Mouse (Mus musculus): ENCODE measurements around the gene Vamp2. TPM values are rescaled to one million over a fixed set of nuclear protein-coding genes. Genes with fewer than 3 reads are reported as not detected.

The Vamp2 gene
- polyA plus RNA-seq (2016; fragmentation: Nextera tagmentation; extraction: Ambion mirVana), result 97.2 and 100 TPM in 2 replicates

GRCm38 (mm10) chr11:69088103-69088855 is at the start of gene Vamp2:
Vamp2 (plus strand) TSS chr11:69088490.
- WGBS, result under 1% methylated on average over 63 of the region's 67 CpGs
- Histone ChIP-seq H3K27ac (ENCODE audit: poor library complexity, severe bottlenecking) (peak within 1 kb of the TSS; percentile 94), H3K4me1 (replicated peaks) (peaks cover 51% of the 10 kb centered on the region), H3K4me2 (peak within 1 kb of the TSS; percentile 95), H3K9ac (peak within 1 kb of the TSS; percentile 100), H3K36me3 (peaks cover 30% of the 10 kb centered on the region), H3K9me3 (replicated peaks) (no peaks in the 10 kb centered on the region), H3K27me3 (replicated peaks) (no peaks in the 10 kb centered on the region), H3K4me3 (peak within 1 kb of the TSS; percentile 91)
- peak; percentile 85 for ATAC-seq (ENCODE audit: insufficient number of reproducible peaks, low FRiP score)

DNA sequence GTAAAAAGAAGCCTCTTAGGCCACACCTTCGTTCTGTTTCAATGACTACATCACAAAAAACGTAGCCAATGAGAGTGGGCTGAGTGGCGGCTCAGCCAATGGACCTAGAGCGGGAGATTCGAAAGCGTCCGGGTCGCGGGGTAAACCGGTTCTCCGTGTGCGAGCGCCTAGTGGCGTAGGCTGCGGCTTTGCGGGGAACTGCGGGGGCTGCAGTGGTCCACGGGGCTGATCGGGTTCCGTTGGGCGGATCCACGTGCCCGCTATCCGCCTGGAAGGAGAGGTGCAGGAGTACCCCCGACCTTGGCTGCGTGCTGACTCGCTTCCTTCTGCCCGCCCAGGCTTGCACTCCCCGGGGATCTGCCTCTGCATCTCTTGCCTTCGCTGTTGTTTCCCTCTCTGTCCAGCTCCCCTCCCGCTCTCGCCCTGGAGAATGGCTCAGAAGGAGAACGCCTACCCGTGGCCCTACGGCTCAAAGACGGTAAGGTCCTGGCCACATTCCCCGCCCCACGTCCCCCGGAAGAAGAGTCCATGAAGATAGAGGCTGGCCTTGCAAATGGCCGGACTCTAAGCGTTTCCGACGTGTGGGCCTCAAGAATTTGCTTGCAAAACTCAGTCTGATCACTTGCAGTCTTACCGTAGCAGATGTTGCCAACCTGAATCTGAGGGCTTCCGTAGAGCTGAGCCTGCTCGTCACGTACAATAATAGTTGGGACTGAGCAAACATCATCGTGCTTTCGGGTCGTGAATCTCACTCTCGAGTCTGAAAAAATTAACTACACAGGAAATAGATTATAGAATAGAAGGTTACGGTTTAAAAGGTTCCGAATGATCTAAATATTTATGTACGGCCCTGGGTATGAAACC is 42.5 kb upstream of the Vamp2 start, which contains the start of gene Aurkb:
Gene Aurkb, plus strand, starts transcription at position 117 of the 864 bp plus-strand sequence.
- Histone ChIP-seq H3K4me1 (replicated peaks) (peaks cover 28% of the 10 kb centered on the region), H3K27ac (ENCODE audit: poor library complexity, severe bottlenecking) (peak within 1 kb of the TSS; percentile 89), H3K9ac (peak within 1 kb of the TSS; percentile 77), H3K9me3 (replicated peaks) (no peaks in the 10 kb centered on the region), H3K4me3 (peak within 1 kb of the TSS; percentile 85), H3K36me3 (peaks cover 29% of the 10 kb centered on the region), H3K27me3 (replicated peaks) (no peaks in the 10 kb centered on the region), H3K4me2 (peak within 1 kb of the TSS; percentile 81)
- ATAC-seq (ENCODE audit: insufficient number of reproducible peaks, low FRiP score), result peak; percentile 81
- under 1% methylated on average over 54 of the region's 54 CpGs for WGBS

DNA sequence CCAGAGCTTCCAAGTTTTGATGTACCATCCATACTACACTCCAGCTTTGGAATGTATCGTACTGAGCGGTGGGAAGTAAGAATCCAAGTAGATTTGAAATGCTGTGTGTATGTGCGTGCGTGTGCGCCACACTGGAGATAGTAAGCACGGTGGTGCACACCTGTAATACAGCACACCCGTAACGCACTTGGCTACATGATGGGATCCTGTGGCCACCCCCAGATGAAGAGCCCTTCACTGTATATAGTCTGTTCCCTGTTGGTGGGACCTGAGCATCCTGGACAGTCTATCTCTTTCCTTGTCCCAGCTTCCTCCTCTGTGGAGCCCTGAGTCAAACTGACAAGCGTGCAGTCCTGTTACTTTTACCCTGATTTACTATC is 41.9 kb upstream of the Vamp2 start:
- Histone ChIP-seq H3K36me3 (peaks cover 34% of the 10 kb centered on the region), H3K4me3 (peak overlapping the region; percentile 85), H3K9me3 (replicated peaks) (no peaks in the 10 kb centered on the region), H3K27me3 (replicated peaks) (no peaks in the 10 kb centered on the region), H3K4me2 (peak overlapping the region; percentile 81), H3K4me1 (replicated peaks) (peaks cover 28% of the 10 kb centered on the region), H3K9ac (peak overlapping the region; percentile 77), H3K27ac (ENCODE audit: poor library complexity, severe bottlenecking) (peak overlapping the region; percentile 89)
- 9% methylated on average over 9 of the region's 9 CpGs for WGBS
- ATAC-seq (ENCODE audit: insufficient number of reproducible peaks, low FRiP score), result no peak

DNA sequence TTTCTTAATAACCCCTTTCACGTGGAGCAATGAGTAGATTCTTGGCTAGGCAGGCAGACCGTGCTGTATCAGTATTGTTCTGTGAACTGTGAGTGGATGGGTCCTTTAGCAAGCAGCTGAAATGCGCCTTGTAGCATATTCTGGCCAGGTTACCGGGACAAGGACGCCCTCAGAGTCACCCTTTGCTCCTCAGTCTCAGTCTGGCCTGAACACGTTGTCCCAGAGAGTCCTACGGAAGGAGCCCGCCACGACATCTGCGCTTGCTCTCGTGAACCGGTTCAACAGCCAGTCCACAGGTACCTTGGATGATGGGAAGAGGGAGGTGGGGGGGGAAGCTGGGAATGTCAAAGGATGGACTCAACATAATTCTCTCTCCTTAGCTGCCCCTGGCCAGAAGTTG is 40.7 kb upstream of the Vamp2 start:
- H3K4me3 ChIP-seq, result peak overlapping the region; percentile 85; the same call in 1 of the 2 replicates
- WGBS, result 88% methylated on average over 12 of the region's 12 CpGs

DNA sequence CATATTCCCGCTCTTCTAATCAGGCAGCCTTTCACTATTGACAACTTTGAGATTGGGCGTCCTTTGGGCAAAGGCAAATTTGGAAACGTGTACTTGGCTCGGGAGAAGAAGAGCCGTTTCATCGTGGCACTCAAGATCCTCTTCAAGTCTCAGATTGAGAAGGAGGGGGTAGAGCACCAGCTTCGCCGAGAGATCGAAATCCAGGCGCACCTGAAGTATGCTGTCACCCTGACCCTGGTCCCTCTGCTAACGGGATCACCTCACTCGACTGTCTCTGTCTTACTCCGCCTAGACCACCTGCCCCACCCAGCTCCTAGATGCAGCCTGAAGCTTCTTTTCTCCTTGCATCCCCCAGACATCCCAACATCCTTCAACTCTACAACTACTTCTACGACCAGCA is 40.1 kb upstream of the Vamp2 start:
- no peak for ATAC-seq (ENCODE audit: insufficient number of reproducible peaks, low FRiP score)
- Histone ChIP-seq H3K27ac (ENCODE audit: poor library complexity, severe bottlenecking) (no peak overlapping the region), H3K4me3 (no peak overlapping the region), H3K4me2 (no peak overlapping the region), H3K4me1 (replicated peaks) (peaks cover 28% of the 10 kb centered on the region), H3K9me3 (replicated peaks) (no peaks in the 10 kb centered on the region), H3K9ac (no peak overlapping the region), H3K36me3 (peaks cover 39% of the 10 kb centered on the region), H3K27me3 (replicated peaks) (no peaks in the 10 kb centered on the region)
- 88% methylated on average over 14 of the region's 14 CpGs for WGBS

More for the DNA sequence above, 40.7 kb upstream of the Vamp2 start:
- H3K27ac ChIP-seq (ENCODE audit: poor library complexity, severe bottlenecking), result no peak overlapping the region
- no peaks in the 10 kb centered on the region for H3K27me3 ChIP-seq (replicated peaks)
- H3K4me2 ChIP-seq, result peak overlapping the region; percentile 81
- H3K36me3 ChIP-seq, result peaks cover 39% of the 10 kb centered on the region
- no peaks in the 10 kb centered on the region for H3K9me3 ChIP-seq (replicated peaks)
- H3K4me1 ChIP-seq (replicated peaks), result peaks cover 28% of the 10 kb centered on the region
- ATAC-seq (ENCODE audit: insufficient number of reproducible peaks, low FRiP score), result no peak
- 0 out of 2 replicates have a peak overlapping the region, but pooled peaks have one; percentile 28 for H3K9ac ChIP-seq

DNA sequence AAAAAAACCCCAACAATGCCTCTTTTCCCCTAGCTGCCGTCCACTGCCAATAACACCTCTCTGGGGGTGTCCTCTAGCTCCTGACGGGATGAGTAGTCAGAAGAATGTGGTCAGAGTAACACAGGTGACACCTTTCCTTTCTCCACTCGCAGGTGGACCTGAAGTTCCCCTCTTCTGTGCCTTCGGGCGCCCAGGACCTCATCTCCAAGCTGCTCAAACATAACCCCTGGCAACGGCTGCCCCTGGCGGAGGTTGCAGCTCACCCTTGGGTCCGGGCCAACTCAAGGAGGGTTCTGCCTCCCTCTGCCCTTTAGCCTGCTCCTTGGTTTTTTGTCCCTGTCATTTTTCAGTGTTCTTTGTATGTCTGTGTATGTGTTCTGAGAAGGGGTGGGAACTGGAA is 37.5 kb upstream of the Vamp2 start:
- 92% methylated on average over 8 of the region's 8 CpGs for WGBS
- Histone ChIP-seq H3K4me1 (replicated peaks) (peaks cover 28% of the 10 kb centered on the region), H3K4me3 (no peak overlapping the region), H3K4me2 (no peak overlapping the region), H3K9ac (no peak overlapping the region), H3K27me3 (replicated peaks) (no peaks in the 10 kb centered on the region), H3K36me3 (peaks cover 46% of the 10 kb centered on the region), H3K27ac (ENCODE audit: poor library complexity, severe bottlenecking) (no peak overlapping the region), H3K9me3 (replicated peaks) (no peaks in the 10 kb centered on the region)
- no peak for ATAC-seq (ENCODE audit: insufficient number of reproducible peaks, low FRiP score)

GRCm38 (mm10) chr11:69051771-69052170 is 36.5 kb upstream of the Vamp2 start:
- H3K4me2 ChIP-seq, result no peak overlapping the region
- no peaks in the 10 kb centered on the region for H3K9me3 ChIP-seq (replicated peaks)
- H3K27ac ChIP-seq (ENCODE audit: poor library complexity, severe bottlenecking), result no peak overlapping the region
- no peak overlapping the region for H3K9ac ChIP-seq
- H3K27me3 ChIP-seq (replicated peaks), result no peaks in the 10 kb centered on the region
- no peak overlapping the region for H3K4me3 ChIP-seq
- H3K36me3 ChIP-seq, result peaks cover 46% of the 10 kb centered on the region
- 91% methylated on average over 4 of the region's 4 CpGs for WGBS
- no peak for ATAC-seq (ENCODE audit: insufficient number of reproducible peaks, low FRiP score)
- peaks cover 23% of the 10 kb centered on the region for H3K4me1 ChIP-seq (replicated peaks)

DNA sequence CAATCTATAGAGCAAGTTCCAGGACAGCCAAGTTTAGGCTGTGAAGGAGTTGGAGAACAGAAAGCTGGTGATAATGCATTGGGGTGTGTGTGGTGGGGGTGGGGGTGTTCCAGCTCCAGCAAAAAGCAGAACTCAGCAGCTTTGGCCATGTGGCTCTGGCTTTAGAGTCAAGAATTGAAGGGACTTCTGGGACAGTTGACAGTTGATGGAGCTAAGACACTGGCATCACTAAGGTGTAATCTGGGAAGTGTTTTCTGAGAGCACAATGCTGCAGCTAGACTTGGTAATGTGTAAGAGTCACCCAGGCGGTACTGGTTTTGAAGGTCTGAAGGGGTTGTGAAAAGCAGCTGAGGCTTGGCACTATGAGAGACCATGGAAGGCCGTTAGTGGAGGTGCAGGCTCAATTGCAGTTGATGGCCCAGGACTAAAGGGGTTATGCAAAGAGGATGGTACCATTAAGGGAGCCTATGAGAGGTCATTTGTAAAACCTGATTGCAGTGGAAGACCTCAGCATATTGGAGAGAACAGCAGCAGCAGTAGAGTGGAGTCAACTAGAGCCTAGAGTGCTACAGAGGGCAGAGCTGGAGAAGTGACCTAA is 35.4 kb upstream of the Vamp2 start:
- Histone ChIP-seq H3K4me1 (replicated peaks) (peaks cover 12% of the 10 kb centered on the region), H3K4me2 (no peak overlapping the region), H3K36me3 (peaks cover 41% of the 10 kb centered on the region), H3K27ac (ENCODE audit: poor library complexity, severe bottlenecking) (no peak overlapping the region), H3K4me3 (no peak overlapping the region), H3K27me3 (replicated peaks) (no peaks in the 10 kb centered on the region), H3K9me3 (replicated peaks) (no peaks in the 10 kb centered on the region), H3K9ac (no peak overlapping the region)
- no peak for ATAC-seq (ENCODE audit: insufficient number of reproducible peaks, low FRiP score)
- WGBS, result 81% methylated on average over 2 of the region's 2 CpGs

- Histone ChIP-seq H3K36me3 (peaks cover 32% of the 10 kb centered on the region), H3K9me3 (replicated peaks) (no peaks in the 10 kb centered on the region), H3K27ac (ENCODE audit: poor library complexity, severe bottlenecking) (no peak overlapping the region), H3K4me2 (no peak overlapping the region), H3K4me3 (no peak overlapping the region), H3K9ac (no peak overlapping the region), H3K27me3 (replicated peaks) (no peaks in the 10 kb centered on the region), H3K4me1 (replicated peaks) (peaks cover 9% of the 10 kb centered on the region)
- WGBS, result 76% methylated on average over 3 of the region's 3 CpGs
- no peak for ATAC-seq (ENCODE audit: insufficient number of reproducible peaks, low FRiP score)
Measured at GRCm38 (mm10) chr11:69053848-69054247, 34.4 kb upstream of the Vamp2 start.

DNA sequence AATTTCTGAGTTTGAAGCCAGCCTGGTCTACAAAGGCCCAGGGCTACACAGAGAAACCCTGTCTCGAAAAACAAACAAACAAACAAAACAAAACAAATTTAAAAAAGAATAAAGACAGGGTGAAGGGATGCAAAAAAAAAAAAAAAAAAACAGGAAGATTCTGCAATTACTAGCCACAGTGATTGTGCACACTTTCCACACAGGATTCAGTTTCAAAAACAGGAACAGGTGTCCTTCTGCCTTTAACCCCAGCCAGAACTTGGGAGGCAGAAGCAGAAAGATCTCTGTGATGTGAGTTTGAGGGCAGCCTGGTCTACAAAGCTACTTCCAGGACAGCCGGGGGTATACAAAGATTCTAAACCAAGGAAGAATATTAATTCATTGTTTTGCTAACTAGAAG is 30.0 kb upstream of the Vamp2 start:
- Histone ChIP-seq H3K36me3 (peaks cover 7% of the 10 kb centered on the region), H3K4me1 (replicated peaks) (peaks cover 18% of the 10 kb centered on the region), H3K9me3 (replicated peaks) (no peaks in the 10 kb centered on the region), H3K27me3 (replicated peaks) (no peaks in the 10 kb centered on the region), H3K9ac (peak overlapping the region; percentile 81), H3K4me3 (peak overlapping the region; percentile 79), H3K4me2 (peak overlapping the region; percentile 94), H3K27ac (ENCODE audit: poor library complexity, severe bottlenecking) (peak overlapping the region; percentile 83)
- no peak for ATAC-seq (ENCODE audit: insufficient number of reproducible peaks, low FRiP score)
- 67% methylated on average over 2 of the region's 2 CpGs for WGBS
